Mouse (Mus musculus): ENCODE data around the gene Mthfr.

GRCm38 (mm10) chr4:148071508-148071907 is 32.6 kb downstream of the Mthfr start:
- no peak for TF ChIP-seq CTCF (IDR thresholded peaks at IDR 0.05; ENCODE audit: low read depth)
- no peak for TF ChIP-seq EP300 (IDR thresholded peaks at IDR 0.05; ENCODE audit: low read depth)

Measured in liver, embryonic 14.5 days (tissue).